Mouse (Mus musculus): ENCODE results near the gene Pigk.

DNA sequence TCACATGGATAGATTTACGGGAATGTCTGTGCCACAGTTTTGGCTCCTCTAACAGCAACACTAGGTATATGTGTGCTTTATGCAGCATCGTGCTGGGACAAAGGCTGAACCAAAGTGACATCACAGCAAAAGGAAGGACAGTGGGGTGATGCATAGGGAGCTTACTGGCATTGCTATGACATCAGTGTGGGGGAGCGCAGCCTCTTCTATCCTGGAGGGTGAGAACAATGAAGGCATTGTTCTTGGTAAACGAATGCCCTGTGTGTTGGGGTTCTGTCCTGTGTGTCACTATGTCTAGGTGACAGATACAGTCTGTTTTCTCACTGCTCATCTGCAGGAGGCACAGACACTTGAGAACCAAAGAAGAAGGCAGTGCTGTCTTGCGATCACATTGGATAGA, 285.0 kb downstream of the Pigk start:
- TF ChIP-seq HCFC1 (IDR thresholded peaks at IDR 0.05; ENCODE audit: borderline replicate concordance, insufficient read depth, low read length), result no peak
- TF ChIP-seq MAFK (IDR thresholded peaks at IDR 0.05; ENCODE audit: insufficient read depth, low read depth, low read length), result no peak
- no peak for TF ChIP-seq ZC3H11A (IDR thresholded peaks at IDR 0.05; ENCODE audit: borderline replicate concordance, low read depth, low read length)
- TF ChIP-seq ZNF384 (IDR thresholded peaks at IDR 0.05; ENCODE audit: low read depth, low read length), result no peak

Measured in ES-E14 (cell line).